Mouse (Mus musculus): Measurements from ENCODE around the gene Ccdc30.

- TF ChIP-seq CTCF (IDR thresholded peaks at IDR 0.05; ENCODE audit: control insufficient read depth, insufficient read depth, insufficient replicate concordance, low read depth, low read length) (no peak), POLR2A (IDR thresholded peaks at IDR 0.05; ENCODE audit: control insufficient read depth, low read depth, low read length) (no peak)
These were observed 5.9 kb upstream of the Ccdc30 start for GRCm38 (mm10) chr4:119421191-119421590.
